Mouse (Mus musculus) hindbrain, postnatal 0 days (tissue): ENCODE data around the gene Ccdc194. TPM values are rescaled to one million over a fixed set of nuclear protein-coding genes. Genes with fewer than 3 reads are reported as not detected.

Experiments used
- ATAC-seq: fragments of 200-750 bp; cut with Nextera tagmentation; 2 replicates; pipeline ENCODE4 v1.8.0; 2017; ENCODE audit warnings: mild to moderate bottlenecking, moderate TSS enrichment, moderate library complexity
- DNase-seq: peaks from one replicate; pipeline ENCODE4 v3.0.0-alpha.2; 2015; ENCODE audit warnings: low spot score
- H3K27ac ChIP-seq: fragments of 300-500 bp; sonication (generic); 2 replicates; pipeline ENCODE4 v1.5.1; 2014; ENCODE audit warnings: mild to moderate bottlenecking
- H3K27me3 ChIP-seq: fragments of 300-500 bp; sonication (generic); 2 replicates; pipeline ENCODE4 v1.6.1; 2014; ENCODE audit warnings: low read length, mixed read lengths; ENCODE audit not compliant: insufficient read depth
- H3K36me3 ChIP-seq: fragments of 300-500 bp; sonication (generic); 2 replicates; pipeline ENCODE4 v1.6.1; 2014; ENCODE audit warnings: low read length, mixed read lengths; ENCODE audit not compliant: insufficient read depth
- H3K4me1 ChIP-seq: fragments of 300-500 bp; sonication (generic); 2 replicates; pipeline ENCODE4 v1.6.1; 2014; ENCODE audit warnings: antibody characterized with exemption, low read length, mixed read lengths; ENCODE audit not compliant: insufficient read depth
- H3K4me2 ChIP-seq: fragments of 300-500 bp; sonication (generic); 2 replicates; pipeline ENCODE4 v1.6.1; 2014; ENCODE audit warnings: low read depth, mild to moderate bottlenecking, low read length, moderate library complexity, mixed read lengths
- H3K4me3 ChIP-seq: fragments of 300-500 bp; sonication (generic); 2 replicates; pipeline ENCODE4 v1.5.1; 2014; ENCODE audit warnings: low read length
- H3K9ac ChIP-seq: fragments of 300-500 bp; sonication (generic); replicated peaks from 2 replicates; pipeline ENCODE4 v1.6.1; 2014; ENCODE audit warnings: mild to moderate bottlenecking, low read length, moderate library complexity, mixed read lengths
- H3K9me3 ChIP-seq: fragments of 300-500 bp; sonication (generic); 2 replicates; pipeline ENCODE4 v1.6.1; 2016; ENCODE audit warnings: low read length, mixed read lengths
- CTCF ChIP-seq: IDR thresholded peaks from 2 replicates; pipeline ENCODE4 v1.5.1; 2016; ENCODE audit warnings: antibody characterized with exemption, control low read depth, low read depth
- WGBS: fragments of 180-500 bp; shearing (Covaris S2); extraction: QIAGEN DNeasy Blood & Tissue Kit; methylation state at CpG from one replicate; pipeline ENCODE4 v1.1.7; 2014; 5-methylcytosine and 5-hydroxymethylcytosine counted together
- polyA plus RNA-seq: library from polyadenylated mRNA; unstranded; fragments of >200 nt; fragmentation: Nextera tagmentation; extraction: Ambion mirVana; gene quantifications from 2 replicates; pipeline ENCODE4 v1.2.1, GENCODE M21; 2015
- total RNA-seq: library from RNA; depleted of rRNA; stranded (reverse); fragments of >200 nt; gene quantifications from 2 replicates; pipeline ENCODE4 v1.2.3, GENCODE M21; 2014

Ccdc194 gene
- total and polyA plus RNA-seq, 2 experiments from 2014 or later: 0.13 TPM; not detected in 1

DNA sequence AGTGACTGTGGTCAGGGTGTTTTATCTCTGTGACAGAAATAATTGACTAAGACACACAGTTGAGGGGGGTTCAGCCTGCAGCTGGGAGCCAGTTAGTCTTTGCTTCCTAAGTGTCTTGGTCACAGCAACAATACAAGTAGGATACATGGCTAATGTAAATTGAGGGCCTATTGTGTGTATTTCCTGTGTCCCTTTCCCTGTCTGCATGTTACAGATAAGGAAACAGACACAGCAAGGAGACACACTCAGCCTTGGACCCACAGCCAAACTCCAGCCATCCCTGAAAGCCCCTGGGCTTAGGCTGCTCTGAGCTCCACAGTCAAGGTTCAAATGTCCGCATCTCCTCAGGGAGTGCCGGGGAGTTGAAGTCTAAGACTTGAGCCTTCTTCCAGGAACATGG, 29.1 kb upstream of the Ccdc194 start:
- Histone ChIP-seq H3K9ac (no peak overlapping the region), H3K4me3 (no peak overlapping the region), H3K27me3 (peaks cover 37% of the 10 kb centered on the region), H3K4me2 (no peak overlapping the region), H3K9me3 (no peaks in the 10 kb centered on the region), H3K4me1 (no peaks in the 10 kb centered on the region), H3K27ac (no peak overlapping the region), H3K36me3 (no peaks in the 10 kb centered on the region)
- DNase-seq (no peak), ATAC-seq (no peak)
- TF ChIP-seq CTCF: no peak
- 92% methylated on average over 2 of the region's 2 CpGs for WGBS

DNA sequence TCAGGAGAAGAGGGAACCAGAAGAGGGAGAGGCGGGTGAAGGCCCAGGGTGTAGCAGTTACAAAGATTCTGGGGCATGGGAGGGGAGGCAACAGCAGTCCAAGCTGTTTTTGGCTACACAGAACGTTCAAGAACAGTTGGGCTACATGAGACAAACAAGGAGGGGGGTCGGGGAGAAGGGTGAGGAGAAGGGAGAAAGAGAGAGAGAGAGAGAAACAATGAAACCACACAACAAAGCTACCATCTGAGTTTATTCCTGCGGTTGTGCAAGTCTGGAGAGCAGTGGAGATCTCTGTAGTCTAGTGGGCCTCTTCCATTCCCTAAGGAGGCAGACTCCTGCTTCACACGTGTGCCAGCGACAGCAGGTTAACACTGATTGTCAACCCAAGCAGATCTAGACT, 28.5 kb upstream of the Ccdc194 start:
- H3K9ac ChIP-seq: no peak overlapping the region
- ATAC-seq (no peak), DNase-seq (no peak)
- H3K9me3 ChIP-seq: no peaks in the 10 kb centered on the region
- TF ChIP-seq CTCF: no peak
- H3K4me1 ChIP-seq: no peaks in the 10 kb centered on the region
- no peaks in the 10 kb centered on the region for H3K36me3 ChIP-seq
- H3K4me3 ChIP-seq: no peak overlapping the region
- no peak overlapping the region for H3K4me2 ChIP-seq
- 64% methylated on average over 6 of the region's 6 CpGs for WGBS
- H3K27ac ChIP-seq: no peak overlapping the region
- H3K27me3 ChIP-seq: peaks cover 31% of the 10 kb centered on the region

DNA sequence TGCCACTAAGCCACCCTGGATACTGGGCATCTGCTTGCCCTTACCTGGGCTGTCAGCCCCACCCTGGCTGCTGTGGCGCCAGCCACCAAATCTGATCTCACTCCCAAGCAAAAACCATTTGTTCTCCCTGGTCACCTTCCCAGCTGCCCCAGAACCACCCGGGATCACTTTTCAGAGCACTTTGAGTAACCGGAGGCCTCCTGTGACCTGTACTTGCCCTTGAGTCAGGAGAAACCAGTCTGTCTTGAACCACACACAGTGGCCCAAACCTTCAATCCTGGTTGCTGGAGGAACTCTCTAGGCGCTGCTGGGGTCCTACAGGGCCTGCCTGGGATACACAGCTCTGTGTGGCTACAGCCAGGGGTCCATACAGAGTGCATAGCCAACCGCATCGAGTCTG, 27.3 kb upstream of the Ccdc194 start:
- Histone ChIP-seq H3K36me3 (peaks cover 1% of the 10 kb centered on the region; the same call in 1 of the 2 replicates), H3K4me2 (no peak overlapping the region), H3K27ac (no peak overlapping the region), H3K9ac (no peak overlapping the region), H3K4me1 (no peaks in the 10 kb centered on the region), H3K4me3 (no peak overlapping the region), H3K27me3 (peaks cover 19% of the 10 kb centered on the region), H3K9me3 (no peaks in the 10 kb centered on the region)
- no peak for ATAC-seq
- DNase-seq: no peak
- WGBS: 76% methylated on average over 6 of the region's 6 CpGs
- TF ChIP-seq CTCF: no peak

DNA sequence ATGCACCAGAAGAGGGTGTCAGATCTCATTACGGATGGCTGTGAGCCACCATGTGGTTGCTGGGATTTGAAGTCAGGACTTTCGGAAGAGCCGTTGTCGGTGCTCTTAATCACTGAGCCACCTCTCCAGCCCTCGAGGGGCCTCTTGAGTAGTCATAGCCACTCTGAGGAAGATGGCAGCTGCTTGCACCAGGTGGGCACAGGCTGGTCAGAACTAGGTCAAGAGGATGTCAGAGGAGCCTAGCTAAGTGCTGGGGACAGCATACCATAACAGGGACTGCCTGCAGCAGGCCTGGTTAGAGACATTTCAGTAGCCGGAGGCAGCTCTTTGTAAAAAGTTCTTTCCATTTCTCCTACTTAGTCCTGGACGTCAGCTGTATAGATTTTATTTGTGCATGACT, 25.2 kb upstream of the Ccdc194 start:
- Histone ChIP-seq H3K4me3 (no peak overlapping the region), H3K9me3 (no peaks in the 10 kb centered on the region), H3K27ac (no peak overlapping the region), H3K36me3 (peaks cover 7% of the 10 kb centered on the region; the same call in 1 of the 2 replicates), H3K27me3 (0 out of 2 replicates have a peak, but pooled peaks cover 1% of the 10 kb centered on the region), H3K4me1 (no peaks in the 10 kb centered on the region), H3K4me2 (no peak overlapping the region), H3K9ac (no peak overlapping the region)
- TF ChIP-seq CTCF: no peak
- DNase-seq: no peak
- no peak for ATAC-seq
- 71% methylated on average over 7 of the region's 7 CpGs for WGBS

DNA sequence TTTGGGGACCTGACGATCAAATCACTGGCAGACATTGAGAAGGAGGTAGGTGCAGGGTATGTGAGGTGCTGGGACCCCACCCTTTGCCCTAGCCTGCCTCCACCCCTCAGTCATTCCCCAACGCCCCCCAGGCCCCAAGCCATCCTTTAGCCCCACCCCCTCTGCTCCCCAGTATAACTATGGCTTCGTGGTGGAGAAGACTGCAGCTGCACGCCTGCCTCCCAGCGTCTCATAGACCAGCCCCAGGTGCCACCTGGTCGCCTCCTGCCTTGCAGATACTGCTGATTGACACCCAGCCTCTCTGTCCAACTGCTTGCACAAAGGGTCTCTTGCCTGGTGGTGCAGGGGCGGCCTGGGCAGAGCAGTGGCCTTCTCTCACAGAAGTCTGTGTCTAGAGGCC, 22.1 kb upstream of the Ccdc194 start:
- ATAC-seq (no peak), DNase-seq (no peak)
- peaks cover 9% of the 10 kb centered on the region for H3K4me1 ChIP-seq
- peaks cover 15% of the 10 kb centered on the region for H3K36me3 ChIP-seq
- no peak for TF ChIP-seq CTCF
- H3K27ac ChIP-seq: no peak overlapping the region
- no peaks in the 10 kb centered on the region for H3K9me3 ChIP-seq
- H3K9ac ChIP-seq: no peak overlapping the region
- no peak overlapping the region for H3K4me3 ChIP-seq
- 85% methylated on average over 7 of the region's 7 CpGs for WGBS
- H3K4me2 ChIP-seq: no peak overlapping the region
- no peaks in the 10 kb centered on the region for H3K27me3 ChIP-seq

DNA sequence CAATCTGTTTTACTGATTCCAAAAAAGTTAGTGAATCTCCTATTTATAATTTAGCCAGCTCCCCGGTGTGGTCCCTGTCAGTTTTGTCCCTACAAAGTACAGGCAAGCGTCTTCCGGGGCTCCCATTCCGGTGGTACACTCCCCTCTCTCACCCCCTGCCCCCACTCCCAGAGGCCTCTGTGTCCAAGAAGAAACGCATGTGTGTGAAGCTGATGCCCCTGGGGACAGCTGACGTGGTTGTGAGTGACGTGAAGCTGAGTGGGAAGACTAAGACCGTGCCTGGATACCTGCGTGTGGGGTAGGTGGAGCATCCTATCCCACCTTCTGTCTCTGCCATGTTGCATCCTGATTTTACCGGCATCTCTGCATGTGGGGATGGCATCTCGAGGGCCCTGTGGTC, 19.5 kb upstream of the Ccdc194 start:
- Histone ChIP-seq H3K4me1 (peaks cover 9% of the 10 kb centered on the region), H3K36me3 (peaks cover 15% of the 10 kb centered on the region), H3K4me2 (no peak overlapping the region), H3K9ac (no peak overlapping the region), H3K9me3 (no peaks in the 10 kb centered on the region), H3K27ac (no peak overlapping the region), H3K4me3 (no peak overlapping the region), H3K27me3 (no peaks in the 10 kb centered on the region)
- no peak for ATAC-seq
- 90% methylated on average over 11 of the region's 11 CpGs for WGBS
- no peak for DNase-seq
- no peak for TF ChIP-seq CTCF

DNA sequence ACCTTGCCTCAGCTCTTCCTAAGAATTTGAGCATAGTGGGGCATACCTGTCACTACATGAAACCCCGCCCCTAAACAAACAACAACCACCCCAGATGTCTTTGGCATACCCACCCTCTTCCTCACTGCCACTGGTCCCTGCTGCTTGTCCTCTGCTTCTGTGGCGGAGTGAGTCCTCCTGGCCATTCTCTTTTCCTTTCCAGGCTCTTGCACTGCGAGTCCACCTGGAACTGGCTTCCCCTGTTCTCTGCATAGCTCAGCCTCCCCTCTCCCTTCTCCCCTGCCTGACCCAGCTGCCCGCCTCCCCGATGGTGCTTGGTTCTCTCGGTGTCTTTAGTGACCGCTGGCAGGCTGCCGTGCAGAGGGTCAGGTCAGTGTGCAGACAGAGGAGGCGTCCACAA, 18.2 kb upstream of the Ccdc194 start:
- H3K4me1 ChIP-seq: peaks cover 9% of the 10 kb centered on the region
- H3K4me2 ChIP-seq: peak overlapping the region; percentile 93
- H3K27me3 ChIP-seq: no peaks in the 10 kb centered on the region
- H3K4me3 ChIP-seq: peak overlapping the region; percentile 89
- WGBS: 92% methylated on average over 9 of the region's 9 CpGs
- peak overlapping the region; percentile 84; the same call in 1 of the 2 replicates for H3K9ac ChIP-seq
- ATAC-seq: no peak
- H3K36me3 ChIP-seq: peaks cover 15% of the 10 kb centered on the region
- DNase-seq: no peak
- no peak for TF ChIP-seq CTCF
- no peak overlapping the region for H3K27ac ChIP-seq
- no peaks in the 10 kb centered on the region for H3K9me3 ChIP-seq
